Mouse (Mus musculus) megakaryocyte, embryonic 14.5 days (primary cell): ENCODE results near the gene 4930447C04Rik.

Experiments
- FLI1 ChIP-seq: IDR thresholded peaks from 2 replicates; pipeline ENCODE4 v1.6.1; 2012; ENCODE audit warnings: low read length, inconsistent platforms, mixed read lengths
- GATA1 ChIP-seq: IDR thresholded peaks from 3 replicates; pipeline ENCODE4 v1.6.1; 2012; ENCODE audit warnings: mixed read lengths, low read length, inconsistent platforms, borderline replicate concordance

DNA sequence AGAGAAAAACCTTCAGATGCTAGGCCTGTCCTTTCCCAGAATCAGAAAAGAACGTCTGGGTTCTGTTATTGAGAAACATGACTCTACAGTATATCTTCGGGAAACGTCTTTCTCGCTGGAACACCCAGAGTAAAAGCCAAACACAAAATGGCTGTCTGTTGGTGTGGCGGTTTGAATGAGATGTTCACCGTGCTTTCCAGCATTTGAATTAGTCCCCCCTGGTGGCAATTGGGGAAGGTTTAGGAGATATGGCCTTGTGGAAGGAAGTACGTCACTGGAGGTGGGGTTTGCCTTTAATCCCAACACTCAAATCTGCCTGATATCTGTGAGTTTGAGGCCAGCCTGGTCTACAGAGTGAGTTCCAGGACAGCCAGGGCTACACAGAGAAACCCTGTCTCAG, 27.0 kb upstream of the 4930447C04Rik start:
- TF ChIP-seq GATA1 (no peak), FLI1 (no peak)
